Mouse (Mus musculus): ENCODE results near the gene Fzd4. TPM values are rescaled to one million over a fixed set of nuclear protein-coding genes. Genes with fewer than 3 reads are reported as not detected.

Gene Fzd4
- 10 to 100 TPM in 1 of 2 experiments, 1 to 10 TPM in 1; 6.4 to 10.2 TPM for total RNA-seq (2021)
- long read RNA-seq, experiment 1, full-length matches to known transcripts: 6 of 8 reads
- long read RNA-seq, experiment 1, partial matches to known transcripts: 0 of 8 reads
- long read RNA-seq, experiment 1, other reads (novel, unspliced or antisense): 2 of 8 reads
- long read RNA-seq, experiment 2, full-length matches to known transcripts: 9 of 12 reads
- long read RNA-seq, experiment 2, partial matches to known transcripts: 0 of 12 reads
- long read RNA-seq, experiment 2, other reads (novel, unspliced or antisense): 3 of 12 reads

DNA sequence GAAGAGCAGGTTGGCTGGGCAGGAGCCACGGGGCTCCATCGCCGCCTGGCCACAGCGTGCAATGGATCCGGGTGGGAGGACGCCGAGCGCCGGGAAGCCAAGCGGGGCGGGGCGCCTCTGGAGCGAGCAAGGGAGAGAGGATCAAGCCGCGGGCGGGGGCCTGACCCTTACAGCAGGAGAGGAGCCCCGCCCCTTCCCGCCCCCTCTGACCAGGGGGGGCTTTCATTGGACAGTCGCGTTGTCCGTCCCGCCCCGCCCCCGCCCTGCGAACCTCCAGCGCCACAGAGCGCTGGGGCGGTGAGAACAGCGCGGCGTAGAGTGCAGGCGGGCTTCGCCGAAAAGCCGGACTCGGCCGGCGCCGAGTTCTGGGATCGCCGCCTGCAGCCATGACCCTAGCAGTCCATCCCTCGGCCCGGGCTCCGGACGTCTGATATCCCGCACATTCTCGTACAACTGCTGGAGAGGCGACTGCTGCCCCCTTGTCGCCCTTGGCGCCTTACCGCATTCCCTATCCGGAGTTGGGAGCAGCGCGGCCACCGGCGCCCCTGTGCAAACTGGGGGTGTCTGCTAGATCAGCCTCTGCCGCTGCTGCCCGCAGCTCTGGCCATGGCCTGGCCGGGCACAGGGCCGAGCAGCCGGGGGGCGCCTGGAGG, at the start of gene Fzd4, which contains the start of gene Tmem135:
Fzd4 (plus strand) TSS at position 275 of the 653 bp plus-strand sequence.
Tmem135 (minus strand) TSS at position 142 of the 653 bp plus-strand sequence.
- intact Hi-C loops (cut with DNase I): no loop called here

GRCm38 (mm10) chr7:89355519-89356255, 48.5 kb upstream of the Fzd4 start:
- DNase-seq (ENCODE audit: low spot score in 2 of 2): no peak
- intact Hi-C loops (cut with DNase I): no loop called here

More for the DNA sequence above, at the start of gene Fzd4, which contains the start of gene Tmem135:
- peak; percentile 85 to 91 for DNase-seq (ENCODE audit: low spot score in 2 of 2)

GRCm38 (mm10) chr7:89356307-89356706, 47.8 kb upstream of the Fzd4 start:
- no peak for DNase-seq (ENCODE audit: low spot score in 2 of 2)
- intact Hi-C loops (cut with DNase I): no loop called here

GRCm38 (mm10) chr7:89363975-89364374, 40.2 kb upstream of the Fzd4 start:
- intact Hi-C loops (cut with DNase I): no loop called here
- no peak for DNase-seq (ENCODE audit: low spot score in 2 of 2)

GRCm38 (mm10) chr7:89365135-89365880, 38.8 kb upstream of the Fzd4 start:
- intact Hi-C loops (cut with DNase I): no loop called here
- DNase-seq (ENCODE audit: low spot score in 2 of 2): peak; percentile 26 to 31

DNA sequence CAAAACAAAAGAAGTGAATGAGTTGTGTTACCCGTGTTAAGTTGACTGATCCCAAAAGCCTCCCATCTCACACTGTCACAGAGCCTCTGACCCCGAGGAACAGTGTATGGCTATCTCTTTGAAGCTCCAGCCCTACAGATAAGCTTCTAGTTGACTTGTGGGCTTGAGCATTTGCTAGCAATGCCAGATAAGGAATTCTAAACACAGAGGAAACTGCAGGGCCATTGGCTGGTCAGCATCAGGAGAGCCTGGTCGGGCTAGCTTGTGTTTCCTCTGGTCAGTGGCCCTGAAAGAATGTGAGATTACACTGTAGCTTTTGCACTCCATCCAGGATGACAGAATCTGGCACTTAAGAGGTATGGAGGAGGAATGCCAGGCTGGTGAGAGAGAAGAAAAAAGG, 36.5 kb upstream of the Fzd4 start:
- DNase-seq (ENCODE audit: low spot score in 2 of 2): no peak
- intact Hi-C loops (cut with DNase I): no loop called here

DNA sequence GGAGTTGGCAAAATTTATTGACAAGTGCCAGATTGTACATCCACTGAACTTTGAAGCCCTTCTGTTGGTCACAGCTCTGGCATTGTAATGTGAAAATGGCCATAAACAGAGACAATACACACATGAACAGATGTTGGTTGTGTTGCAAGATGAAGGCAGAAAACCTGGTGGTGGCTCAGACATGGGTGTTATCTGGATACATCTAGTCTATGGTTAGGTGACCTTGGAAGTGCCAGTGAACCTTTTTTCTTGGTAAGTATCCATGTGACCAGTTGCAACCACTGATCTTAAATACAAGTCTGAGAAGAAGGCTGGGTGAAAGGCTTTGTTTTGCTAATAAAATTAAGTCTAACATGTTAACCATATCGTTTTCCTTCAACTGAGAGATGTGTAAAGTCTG, 34.1 kb upstream of the Fzd4 start:
- DNase-seq (ENCODE audit: low spot score in 2 of 2): no peak

DNA sequence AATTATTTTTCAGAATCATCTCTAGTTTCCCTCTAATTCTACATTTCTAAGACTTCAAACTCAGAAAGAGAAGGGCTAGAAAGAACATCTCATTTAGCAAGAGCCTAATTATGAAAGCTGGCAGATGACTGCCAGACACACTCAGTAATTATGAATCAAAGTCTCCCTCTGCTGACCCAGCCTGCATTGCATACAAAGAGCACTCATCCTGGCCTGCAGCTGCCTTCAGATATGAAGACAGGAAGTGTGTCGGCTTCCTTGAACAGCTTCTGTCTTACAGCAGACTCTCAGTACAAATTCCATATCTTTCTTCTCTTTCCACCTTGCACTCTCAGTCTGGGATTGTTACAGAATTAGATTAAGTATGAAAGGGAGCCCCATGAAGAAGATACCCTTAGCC, 33.2 kb upstream of the Fzd4 start:
- intact Hi-C loops (cut with DNase I): no loop called here
- peak; percentile 15 to 22 for DNase-seq (ENCODE audit: low spot score in 2 of 2)

More for the DNA sequence above, 34.1 kb upstream of the Fzd4 start:
- intact Hi-C loops (cut with DNase I): no loop called here

- DNase-seq (ENCODE audit: low spot score in 2 of 2): no peak
- intact Hi-C loops (cut with DNase I): no loop called here
These were observed 32.4 kb upstream of the Fzd4 start for GRCm38 (mm10) chr7:89371623-89372295.

- DNase-seq (ENCODE audit: low spot score in 2 of 2): no peak
These were observed 23.0 kb upstream of the Fzd4 start for GRCm38 (mm10) chr7:89380935-89381705.

GRCm38 (mm10) chr7:89382892-89383291, 21.3 kb upstream of the Fzd4 start:
- intact Hi-C loops (cut with DNase I): no loop called here
- no peak for DNase-seq (ENCODE audit: low spot score in 2 of 2)

More at GRCm38 (mm10) chr7:89380935-89381705, 23.0 kb upstream of the Fzd4 start:
- intact Hi-C loops (cut with DNase I): no loop called here

- intact Hi-C loops (cut with DNase I): no loop called here
- DNase-seq (ENCODE audit: low spot score in 2 of 2): no peak
These were observed 15.2 kb upstream of the Fzd4 start for GRCm38 (mm10) chr7:89388981-89389380.

DNA sequence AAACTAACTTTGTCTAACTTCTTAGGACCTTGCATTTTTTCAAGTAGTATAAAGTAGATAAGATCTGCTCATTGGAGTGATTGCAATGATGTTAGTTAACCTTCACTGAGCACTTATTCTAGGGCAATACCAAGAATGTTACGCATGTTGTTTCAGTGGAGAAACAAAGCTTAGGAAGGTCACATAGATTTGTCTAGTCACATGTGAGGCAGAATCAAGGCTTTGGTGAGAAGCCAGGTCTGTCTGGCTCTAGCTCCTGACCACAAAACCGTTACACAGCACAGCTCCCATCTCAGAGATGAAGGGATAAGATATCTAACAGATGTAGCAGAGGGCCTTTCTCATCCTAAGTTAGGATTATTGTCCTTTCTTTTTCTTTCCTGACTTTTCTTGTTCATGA, 13.5 kb upstream of the Fzd4 start:
- DNase-seq (ENCODE audit: low spot score in 2 of 2): no peak
- intact Hi-C loops (cut with DNase I): no loop called here

- intact Hi-C loops (cut with DNase I): no loop called here
- DNase-seq (ENCODE audit: low spot score in 2 of 2): no peak
These were observed 12.9 kb upstream of the Fzd4 start for GRCm38 (mm10) chr7:89391281-89391680.

GRCm38 (mm10) chr7:89391831-89392230, 12.3 kb upstream of the Fzd4 start:
- no peak for DNase-seq (ENCODE audit: low spot score in 2 of 2)
- intact Hi-C loops (cut with DNase I): no loop called here

DNA sequence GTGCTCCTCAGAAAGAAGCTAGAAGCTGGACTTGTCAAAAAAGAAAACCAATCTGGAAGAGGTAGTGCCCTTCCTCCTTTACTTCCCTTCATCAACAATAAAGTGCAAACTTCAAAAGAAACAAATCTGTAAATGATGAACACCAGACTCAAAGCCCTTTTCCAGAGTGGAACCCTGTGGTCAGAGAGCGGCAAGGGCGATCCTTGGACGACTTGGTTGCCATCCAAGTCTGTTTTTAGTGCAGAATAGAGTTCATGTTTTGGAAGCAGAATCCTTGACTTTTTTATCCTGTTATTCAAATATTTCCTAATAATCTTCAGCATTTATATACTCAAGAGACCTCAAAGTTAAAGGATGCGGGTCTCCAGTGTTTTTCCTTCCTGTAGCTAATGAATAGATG, 11.8 kb upstream of the Fzd4 start:
- intact Hi-C loops (cut with DNase I): no loop called here
- DNase-seq (ENCODE audit: low spot score in 2 of 2): no peak

- intact Hi-C loops (cut with DNase I): no loop called here
- no peak for DNase-seq (ENCODE audit: low spot score in 2 of 2)
These were observed 11.3 kb upstream of the Fzd4 start for GRCm38 (mm10) chr7:89392825-89393224.

DNA sequence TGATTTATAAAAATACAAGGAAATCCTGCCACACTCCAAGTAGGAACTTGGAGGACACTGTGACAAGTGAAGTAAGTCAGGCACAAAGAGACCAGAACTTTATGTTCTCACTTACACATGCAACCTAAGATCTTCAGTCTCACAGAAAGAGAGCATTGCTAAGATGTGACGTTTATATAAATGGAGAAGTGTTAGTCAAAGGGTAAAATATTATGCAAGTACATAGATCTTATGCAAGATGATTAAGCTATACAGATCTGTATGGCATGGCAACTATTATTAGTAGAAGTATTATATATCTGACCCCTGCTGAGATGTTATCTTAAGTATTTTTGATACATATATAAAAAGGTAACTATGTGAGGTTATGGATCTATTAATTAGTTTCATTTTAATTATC, 8.8 kb upstream of the Fzd4 start:
- intact Hi-C loops (cut with DNase I): no loop called here
- DNase-seq (ENCODE audit: low spot score in 2 of 2): no peak
